Mouse (Mus musculus) forebrain, embryonic 14.5 days (tissue): ENCODE results near the gene Gdpd5. TPM values are rescaled to one million over a fixed set of nuclear protein-coding genes. Genes with fewer than 3 reads are reported as not detected.

ENCODE experiments used
- ATAC-seq: fragments of 200-750 bp; cut with Nextera tagmentation; 2 replicates; pipeline ENCODE4 v1.8.0; 2017; ENCODE audit warnings: mild to moderate bottlenecking, moderate library complexity
- DNase-seq: peaks from one replicate; pipeline ENCODE4 v3.0.0-alpha.2; 2015; ENCODE audit warnings: low spot score
- H3K27ac ChIP-seq: fragments of 300-500 bp; sonication (generic); 2 replicates; pipeline ENCODE4 v1.5.1; 2014; ENCODE audit warnings: low read depth, mild to moderate bottlenecking, control low read depth, low read length, moderate library complexity
- H3K27me3 ChIP-seq: fragments of 300-500 bp; sonication (generic); replicated peaks from 2 replicates; pipeline ENCODE4 v1.6.1; 2014; ENCODE audit warnings: low read length, control low read depth, mixed read lengths; ENCODE audit not compliant: control insufficient read depth, insufficient read depth
- H3K36me3 ChIP-seq: fragments of 300-500 bp; sonication (generic); 2 replicates; pipeline ENCODE4 v1.6.1; 2014; ENCODE audit warnings: low read length, control low read depth; ENCODE audit not compliant: control insufficient read depth, insufficient read depth
- H3K4me1 ChIP-seq: fragments of 300-500 bp; sonication (generic); 2 replicates; pipeline ENCODE4 v1.6.1; 2014; ENCODE audit warnings: antibody characterized with exemption, low read length, control low read depth; ENCODE audit not compliant: control insufficient read depth, insufficient read depth
- H3K4me2 ChIP-seq: fragments of 300-500 bp; sonication (generic); 2 replicates; pipeline ENCODE4 v1.6.1; 2014; ENCODE audit warnings: mild to moderate bottlenecking, control low read depth, low read length
- H3K4me3 ChIP-seq: fragments of 300-500 bp; sonication (generic); 2 replicates; pipeline ENCODE4 v1.5.1; 2014; ENCODE audit warnings: low read depth, low read length, control low read depth
- H3K9ac ChIP-seq: fragments of 300-500 bp; sonication (generic); 2 replicates; pipeline ENCODE4 v1.6.1; 2014; ENCODE audit warnings: mild to moderate bottlenecking, low read length, control low read depth, moderate library complexity
- H3K9me3 ChIP-seq: fragments of 300-500 bp; sonication (generic); replicated peaks from 2 replicates; pipeline ENCODE4 v1.6.1; 2016; ENCODE audit warnings: low read length, control low read depth, mixed read lengths; ENCODE audit not compliant: control insufficient read depth
- WGBS: fragments of 180-500 bp; shearing (Covaris S2); extraction: QIAGEN DNeasy Blood & Tissue Kit; methylation state at CpG from one replicate; pipeline ENCODE4 v1.1.7; 2014; 5-methylcytosine and 5-hydroxymethylcytosine counted together
- polyA plus RNA-seq: library from polyadenylated mRNA; unstranded; fragments of >200 nt; fragmentation: Nextera tagmentation; extraction: Ambion mirVana; gene quantifications from 2 replicates; pipeline ENCODE4 v1.2.1, GENCODE M21; 2014

Gdpd5 gene
- polyA plus RNA-seq, 1 experiment from 2014 or later = 26.8 TPM

GRCm38 (mm10) chr7:99405386-99406155 lies 24.4 kb downstream of the Gdpd5 start:
- Histone ChIP-seq H3K9me3 (no peaks in the 10 kb centered on the region), H3K27me3 (no peaks in the 10 kb centered on the region), H3K36me3 (peaks cover 8% of the 10 kb centered on the region; the same call in 1 of the 2 replicates), H3K4me1 (no peaks in the 10 kb centered on the region), H3K27ac (no peak overlapping the region; the same call in 1 of the 2 replicates), H3K9ac (no peak overlapping the region), H3K4me3 (no peak overlapping the region), H3K4me2 (no peak overlapping the region)
- DNase-seq (no peak), ATAC-seq (no peak)
- 12% methylated on average over 8 of the region's 8 CpGs for WGBS

- Histone ChIP-seq H3K9me3 (no peaks in the 10 kb centered on the region), H3K36me3 (peaks cover 8% of the 10 kb centered on the region; the same call in 1 of the 2 replicates), H3K9ac (no peak overlapping the region), H3K27ac (no peak overlapping the region), H3K4me3 (no peak overlapping the region), H3K4me2 (no peak overlapping the region), H3K4me1 (no peaks in the 10 kb centered on the region), H3K27me3 (no peaks in the 10 kb centered on the region)
- DNase-seq (no peak), ATAC-seq (no peak)
- 93% methylated on average over 2 of the region's 2 CpGs for WGBS
Observed at GRCm38 (mm10) chr7:99407598-99407997, 26.4 kb downstream of the Gdpd5 start.

- 77% methylated on average over 8 of the region's 8 CpGs for WGBS
- ATAC-seq = no peak
- no peaks in the 10 kb centered on the region for H3K9me3 ChIP-seq
- no peak overlapping the region for H3K27ac ChIP-seq
- peaks cover 12% of the 10 kb centered on the region; the same call in 1 of the 2 replicates for H3K36me3 ChIP-seq
- no peak overlapping the region for H3K4me2 ChIP-seq
- no peak overlapping the region for H3K9ac ChIP-seq
- DNase-seq = no peak
- no peak overlapping the region for H3K4me3 ChIP-seq
- no peaks in the 10 kb centered on the region for H3K4me1 ChIP-seq
- H3K27me3 ChIP-seq = no peaks in the 10 kb centered on the region
Observed at GRCm38 (mm10) chr7:99409441-99410222, 28.4 kb downstream of the Gdpd5 start.

- H3K4me3 ChIP-seq = no peak overlapping the region
- H3K9me3 ChIP-seq = no peaks in the 10 kb centered on the region
- WGBS = 87% methylated on average over 9 of the region's 9 CpGs
- H3K36me3 ChIP-seq = peaks cover 7% of the 10 kb centered on the region; the same call in 1 of the 2 replicates
- no peak overlapping the region for H3K9ac ChIP-seq
- no peak overlapping the region for H3K4me2 ChIP-seq
- H3K4me1 ChIP-seq = no peaks in the 10 kb centered on the region
- ATAC-seq = no peak
- no peak overlapping the region for H3K27ac ChIP-seq
- no peak for DNase-seq
- H3K27me3 ChIP-seq = no peaks in the 10 kb centered on the region
Observed at GRCm38 (mm10) chr7:99410315-99410714, 29.1 kb downstream of the Gdpd5 start.

GRCm38 (mm10) chr7:99411047-99411779 lies 30.0 kb downstream of the Gdpd5 start:
- Histone ChIP-seq H3K27me3 (no peaks in the 10 kb centered on the region), H3K36me3 (peaks cover 10% of the 10 kb centered on the region; the same call in 1 of the 2 replicates), H3K9ac (no peak overlapping the region), H3K27ac (no peak overlapping the region), H3K9me3 (no peaks in the 10 kb centered on the region), H3K4me3 (no peak overlapping the region), H3K4me1 (no peaks in the 10 kb centered on the region), H3K4me2 (no peak overlapping the region)
- ATAC-seq (no peak), DNase-seq (no peak)
- WGBS = 48% methylated on average over 6 of the region's 6 CpGs

- 79% methylated on average over 4 of the region's 4 CpGs for WGBS
Observed at GRCm38 (mm10) chr7:99415045-99415444, 33.8 kb downstream of the Gdpd5 start.

GRCm38 (mm10) chr7:99419311-99419710 lies 38.1 kb downstream of the Gdpd5 start:
- H3K4me3 ChIP-seq = no peak overlapping the region
- WGBS = 88% methylated on average over 3 of the region's 3 CpGs
- no peaks in the 10 kb centered on the region for H3K27me3 ChIP-seq
- DNase-seq (no peak), ATAC-seq (no peak)
- no peak overlapping the region for H3K9ac ChIP-seq
- 0 out of 2 replicates have a peak, but pooled peaks cover 4% of the 10 kb centered on the region for H3K36me3 ChIP-seq
- H3K4me1 ChIP-seq = no peaks in the 10 kb centered on the region
- no peak overlapping the region for H3K27ac ChIP-seq
- H3K9me3 ChIP-seq = no peaks in the 10 kb centered on the region
- H3K4me2 ChIP-seq = no peak overlapping the region

More at GRCm38 (mm10) chr7:99415045-99415444, 33.8 kb downstream of the Gdpd5 start:
- Histone ChIP-seq H3K4me3 (no peak overlapping the region), H3K27ac (no peak overlapping the region), H3K36me3 (peaks cover 11% of the 10 kb centered on the region; the same call in 1 of the 2 replicates), H3K9me3 (no peaks in the 10 kb centered on the region), H3K9ac (no peak overlapping the region), H3K27me3 (no peaks in the 10 kb centered on the region), H3K4me1 (no peaks in the 10 kb centered on the region), H3K4me2 (no peak overlapping the region)
- no peak for DNase-seq
- no peak for ATAC-seq

- DNase-seq = no peak
- Histone ChIP-seq H3K4me3 (no peak overlapping the region), H3K4me1 (no peaks in the 10 kb centered on the region), H3K9me3 (no peaks in the 10 kb centered on the region), H3K4me2 (no peak overlapping the region), H3K27ac (no peak overlapping the region), H3K9ac (no peak overlapping the region), H3K27me3 (no peaks in the 10 kb centered on the region), H3K36me3 (0 out of 2 replicates have a peak, but pooled peaks cover 7% of the 10 kb centered on the region)
- no peak for ATAC-seq
- WGBS = 89% methylated on average over 6 of the region's 6 CpGs
Observed at GRCm38 (mm10) chr7:99421006-99421405, 39.8 kb downstream of the Gdpd5 start.
